Mouse (Mus musculus): ENCODE data around the gene Ssr3. TPM values are rescaled to one million over a fixed set of nuclear protein-coding genes. Genes with fewer than 3 reads are reported as not detected.

Gene Ssr3
- polyA plus RNA-seq, 1 experiment from 2014 or later: 193 TPM

DNA sequence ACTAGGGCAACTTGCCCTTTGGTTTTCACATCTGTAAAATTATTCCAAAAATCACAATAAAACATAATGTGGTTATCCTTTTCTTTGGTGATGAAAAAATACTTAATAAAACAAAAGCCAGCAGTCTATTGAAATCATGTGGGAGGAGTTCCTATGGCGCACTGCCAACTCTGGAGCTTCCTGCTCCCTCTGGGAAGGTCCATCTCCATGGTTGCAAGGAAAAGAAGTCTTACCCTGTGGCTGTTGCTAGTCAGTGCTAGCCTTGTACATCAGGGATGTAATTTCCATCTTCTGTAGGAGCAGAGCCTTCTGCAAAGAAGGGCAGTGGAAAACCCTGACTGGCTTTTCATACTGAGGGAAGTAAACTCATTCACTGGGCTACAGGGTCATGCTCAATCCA, 29.0 kb downstream of the Ssr3 start:
- ATAC-seq (ENCODE audit: low FRiP score): no peak
- WGBS: 46% methylated on average over 1 of the region's 1 CpGs
- no peak for DNase-seq (ENCODE audit: low spot score)
- no peaks in the 10 kb centered on the region for H3K9me3 ChIP-seq (ENCODE audit: control insufficient read depth, low read length)
- no peak overlapping the region for H3K4me2 ChIP-seq (replicated peaks)
- H3K4me3 ChIP-seq (replicated peaks; ENCODE audit: low read length): no peak overlapping the region
- no peaks in the 10 kb centered on the region for H3K36me3 ChIP-seq (replicated peaks; ENCODE audit: control insufficient read depth, insufficient read depth)
- H3K27me3 ChIP-seq (ENCODE audit: control insufficient read depth, insufficient read depth, low read length): no peaks in the 10 kb centered on the region
- H3K4me1 ChIP-seq (replicated peaks; ENCODE audit: control insufficient read depth, insufficient read depth, low read length): no peaks in the 10 kb centered on the region
- H3K9ac ChIP-seq: no peak overlapping the region
- no peak overlapping the region for H3K27ac ChIP-seq

DNA sequence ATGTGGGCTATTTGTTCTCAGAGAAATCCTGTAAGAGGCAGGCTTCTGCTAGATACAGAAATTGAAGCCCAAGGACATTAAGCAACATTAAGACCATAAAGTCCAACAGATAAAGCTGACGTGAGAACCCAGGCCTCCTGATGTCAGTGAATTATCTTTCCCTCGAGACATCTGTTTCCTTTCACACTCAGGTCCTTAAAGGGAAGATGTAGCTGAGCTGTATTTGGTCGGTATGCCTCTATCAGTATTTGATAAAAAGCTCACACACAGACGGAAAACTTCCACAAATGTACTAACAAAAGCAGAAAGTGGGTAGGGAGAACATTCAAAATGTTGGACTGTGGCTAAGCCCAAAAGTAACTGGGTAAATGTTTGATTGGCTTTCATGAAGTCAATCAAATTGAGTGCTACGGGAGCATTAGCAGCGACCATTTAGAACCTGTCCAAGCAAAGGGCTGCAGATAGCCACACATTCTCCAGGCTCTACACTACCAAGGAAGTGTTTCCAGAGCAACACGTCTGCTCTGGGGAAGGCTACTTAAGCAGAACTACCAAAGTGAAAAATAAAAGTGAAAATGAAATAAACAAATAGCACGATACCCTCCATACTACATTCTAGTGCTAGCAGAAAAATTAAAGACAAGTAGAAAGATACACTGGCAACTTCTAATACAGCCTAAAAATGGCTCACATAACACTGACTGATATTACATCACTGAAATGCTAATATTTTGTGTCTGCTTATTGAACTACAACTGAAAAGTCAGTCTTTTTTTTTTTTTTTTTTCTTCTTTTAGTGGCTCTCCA, 32.1 kb downstream of the Ssr3 start:
- H3K9ac ChIP-seq: no peak overlapping the region
- H3K27me3 ChIP-seq (ENCODE audit: control insufficient read depth, insufficient read depth, low read length): no peaks in the 10 kb centered on the region
- H3K9me3 ChIP-seq (ENCODE audit: control insufficient read depth, low read length): no peaks in the 10 kb centered on the region
- no peak overlapping the region for H3K27ac ChIP-seq
- 77% methylated on average over 8 of the region's 8 CpGs for WGBS
- ATAC-seq (ENCODE audit: low FRiP score): no peak
- H3K4me2 ChIP-seq (replicated peaks): no peak overlapping the region
- H3K4me3 ChIP-seq (replicated peaks; ENCODE audit: low read length): no peak overlapping the region
- H3K36me3 ChIP-seq (replicated peaks; ENCODE audit: control insufficient read depth, insufficient read depth): no peaks in the 10 kb centered on the region
- H3K4me1 ChIP-seq (replicated peaks; ENCODE audit: control insufficient read depth, insufficient read depth, low read length): no peaks in the 10 kb centered on the region
- DNase-seq (ENCODE audit: low spot score): no peak

DNA sequence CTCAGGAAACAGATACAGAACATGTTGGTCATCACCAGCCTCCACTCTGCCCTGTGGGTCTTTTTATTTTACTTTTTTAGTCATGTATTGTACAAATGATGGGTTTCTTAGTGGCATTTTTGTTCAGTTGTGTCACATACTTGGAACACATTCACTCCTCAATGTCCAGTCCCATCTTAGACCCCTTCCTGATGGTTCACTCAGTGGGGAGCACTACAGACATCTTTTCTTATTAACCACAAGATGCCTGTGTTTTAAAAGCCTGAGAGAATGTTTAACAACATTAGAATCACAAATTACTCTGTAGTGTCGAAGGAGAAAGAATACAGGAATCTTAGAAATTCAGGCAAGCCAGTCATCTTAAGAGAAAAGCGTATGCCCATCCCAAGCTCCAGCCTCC, 33.6 kb downstream of the Ssr3 start:
- Histone ChIP-seq H3K27me3 (ENCODE audit: control insufficient read depth, insufficient read depth, low read length) (no peaks in the 10 kb centered on the region), H3K4me1 (replicated peaks; ENCODE audit: control insufficient read depth, insufficient read depth, low read length) (no peaks in the 10 kb centered on the region), H3K36me3 (replicated peaks; ENCODE audit: control insufficient read depth, insufficient read depth) (no peaks in the 10 kb centered on the region), H3K4me2 (replicated peaks) (no peak overlapping the region), H3K9me3 (ENCODE audit: control insufficient read depth, low read length) (no peaks in the 10 kb centered on the region), H3K27ac (no peak overlapping the region), H3K9ac (no peak overlapping the region), H3K4me3 (replicated peaks; ENCODE audit: low read length) (no peak overlapping the region)
- DNase-seq (ENCODE audit: low spot score): no peak
- WGBS: 68% methylated on average over 2 of the region's 2 CpGs
- no peak for ATAC-seq (ENCODE audit: low FRiP score)

DNA sequence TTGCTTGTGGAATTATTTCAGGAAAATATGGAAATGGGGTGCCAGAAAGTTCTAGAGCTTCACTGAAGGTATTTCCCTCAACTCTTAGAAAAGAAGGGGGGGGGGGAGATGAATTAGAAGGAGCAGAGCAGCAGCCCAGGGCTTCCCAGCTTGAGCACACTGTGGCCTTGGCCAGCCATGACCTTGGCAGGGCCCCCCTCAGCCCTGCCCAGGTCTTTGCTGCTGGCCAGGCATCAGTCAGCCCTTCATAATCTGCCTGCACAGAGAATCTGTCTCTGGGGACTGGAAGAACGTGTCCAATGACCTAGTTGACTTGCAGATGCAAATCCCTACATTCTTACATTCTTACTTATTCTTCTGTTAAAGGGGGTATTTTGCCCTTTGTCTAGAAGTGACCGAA, 34.1 kb downstream of the Ssr3 start:
- no peak overlapping the region for H3K4me3 ChIP-seq (replicated peaks; ENCODE audit: low read length)
- H3K4me2 ChIP-seq (replicated peaks): no peak overlapping the region
- no peaks in the 10 kb centered on the region for H3K9me3 ChIP-seq (ENCODE audit: control insufficient read depth, low read length)
- DNase-seq (ENCODE audit: low spot score) (no peak), ATAC-seq (ENCODE audit: low FRiP score) (no peak)
- no peaks in the 10 kb centered on the region for H3K4me1 ChIP-seq (replicated peaks; ENCODE audit: control insufficient read depth, insufficient read depth, low read length)
- H3K27ac ChIP-seq: no peak overlapping the region
- no peaks in the 10 kb centered on the region for H3K27me3 ChIP-seq (ENCODE audit: control insufficient read depth, insufficient read depth, low read length)
- H3K36me3 ChIP-seq (replicated peaks; ENCODE audit: control insufficient read depth, insufficient read depth): no peaks in the 10 kb centered on the region
- H3K9ac ChIP-seq: no peak overlapping the region
- WGBS: 57% methylated on average over 2 of the region's 2 CpGs

DNA sequence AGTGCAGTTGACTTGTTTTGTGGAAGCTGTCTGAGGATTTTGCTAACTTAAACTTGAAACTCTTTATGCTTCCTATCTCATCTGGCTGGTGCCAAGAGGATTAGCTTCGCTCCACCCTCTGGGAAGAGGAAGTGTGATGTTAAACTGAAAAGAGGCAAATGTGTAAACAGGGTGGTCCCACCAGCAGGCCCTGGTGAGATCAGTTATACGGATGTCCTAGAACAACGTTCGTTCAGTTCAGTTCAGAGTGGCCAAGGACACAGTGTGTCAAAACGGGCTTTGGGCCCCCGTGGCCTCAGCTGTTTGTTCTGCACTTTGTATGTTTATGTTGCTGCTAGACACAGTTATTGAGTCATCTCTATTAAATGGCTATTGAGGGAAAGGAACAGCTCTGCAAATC, 36.9 kb downstream of the Ssr3 start:
- DNase-seq (ENCODE audit: low spot score) (no peak), ATAC-seq (ENCODE audit: low FRiP score) (no peak)
- H3K9ac ChIP-seq: no peak overlapping the region
- H3K4me2 ChIP-seq (replicated peaks): no peak overlapping the region
- 77% methylated on average over 6 of the region's 6 CpGs for WGBS
- H3K27ac ChIP-seq: no peak overlapping the region
- no peaks in the 10 kb centered on the region for H3K36me3 ChIP-seq (replicated peaks; ENCODE audit: control insufficient read depth, insufficient read depth)
- no peaks in the 10 kb centered on the region for H3K9me3 ChIP-seq (ENCODE audit: control insufficient read depth, low read length)
- H3K4me3 ChIP-seq (replicated peaks; ENCODE audit: low read length): no peak overlapping the region
- no peaks in the 10 kb centered on the region for H3K4me1 ChIP-seq (replicated peaks; ENCODE audit: control insufficient read depth, insufficient read depth, low read length)
- H3K27me3 ChIP-seq (ENCODE audit: control insufficient read depth, insufficient read depth, low read length): no peaks in the 10 kb centered on the region

DNA sequence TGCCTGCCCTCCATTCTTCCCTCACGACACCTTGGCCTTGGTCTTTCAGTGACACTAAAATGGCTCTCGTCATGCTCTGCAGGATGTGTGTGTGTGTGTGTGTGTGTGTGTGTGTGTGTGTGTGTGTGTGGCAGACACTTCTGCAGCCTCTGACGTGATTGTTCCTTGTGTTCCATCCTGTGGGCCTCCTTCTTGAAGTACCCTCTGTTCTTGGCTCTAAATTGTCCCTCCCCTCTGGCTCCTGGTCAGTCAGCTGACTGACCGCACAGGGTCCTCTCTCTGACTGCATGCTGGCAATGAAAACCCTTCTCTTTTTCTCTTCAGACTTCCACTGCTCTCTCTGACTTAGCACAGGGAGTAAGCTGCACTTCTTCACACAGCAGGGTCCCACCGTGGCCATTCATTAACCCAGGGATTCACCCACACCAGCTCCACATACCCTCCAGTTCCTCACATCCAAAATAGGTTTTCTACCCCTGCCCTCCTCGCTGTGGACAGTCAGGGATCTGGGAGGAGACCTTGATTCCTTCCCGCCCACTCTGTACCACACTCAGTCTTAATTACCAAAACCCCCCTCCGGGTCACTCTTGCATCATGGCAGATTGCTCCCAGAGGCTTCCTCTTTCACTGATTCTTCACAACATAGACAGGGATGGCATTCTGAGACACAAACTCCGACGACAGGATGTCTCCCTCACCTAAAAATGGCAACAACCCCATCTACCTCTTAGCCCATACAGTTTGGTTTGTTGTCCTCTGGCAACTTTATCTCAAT, 39.0 kb downstream of the Ssr3 start:
- 67% methylated on average over 10 of the region's 10 CpGs for WGBS
- no peak overlapping the region for H3K27ac ChIP-seq
- no peaks in the 10 kb centered on the region for H3K9me3 ChIP-seq (ENCODE audit: control insufficient read depth, low read length)
- DNase-seq (ENCODE audit: low spot score) (no peak), ATAC-seq (ENCODE audit: low FRiP score) (no peak)
- no peak overlapping the region for H3K4me2 ChIP-seq (replicated peaks)
- no peak overlapping the region for H3K4me3 ChIP-seq (replicated peaks; ENCODE audit: low read length)
- no peaks in the 10 kb centered on the region for H3K27me3 ChIP-seq (ENCODE audit: control insufficient read depth, insufficient read depth, low read length)
- no peaks in the 10 kb centered on the region for H3K36me3 ChIP-seq (replicated peaks; ENCODE audit: control insufficient read depth, insufficient read depth)
- H3K9ac ChIP-seq: no peak overlapping the region
- H3K4me1 ChIP-seq (replicated peaks; ENCODE audit: control insufficient read depth, insufficient read depth, low read length): no peaks in the 10 kb centered on the region

DNA sequence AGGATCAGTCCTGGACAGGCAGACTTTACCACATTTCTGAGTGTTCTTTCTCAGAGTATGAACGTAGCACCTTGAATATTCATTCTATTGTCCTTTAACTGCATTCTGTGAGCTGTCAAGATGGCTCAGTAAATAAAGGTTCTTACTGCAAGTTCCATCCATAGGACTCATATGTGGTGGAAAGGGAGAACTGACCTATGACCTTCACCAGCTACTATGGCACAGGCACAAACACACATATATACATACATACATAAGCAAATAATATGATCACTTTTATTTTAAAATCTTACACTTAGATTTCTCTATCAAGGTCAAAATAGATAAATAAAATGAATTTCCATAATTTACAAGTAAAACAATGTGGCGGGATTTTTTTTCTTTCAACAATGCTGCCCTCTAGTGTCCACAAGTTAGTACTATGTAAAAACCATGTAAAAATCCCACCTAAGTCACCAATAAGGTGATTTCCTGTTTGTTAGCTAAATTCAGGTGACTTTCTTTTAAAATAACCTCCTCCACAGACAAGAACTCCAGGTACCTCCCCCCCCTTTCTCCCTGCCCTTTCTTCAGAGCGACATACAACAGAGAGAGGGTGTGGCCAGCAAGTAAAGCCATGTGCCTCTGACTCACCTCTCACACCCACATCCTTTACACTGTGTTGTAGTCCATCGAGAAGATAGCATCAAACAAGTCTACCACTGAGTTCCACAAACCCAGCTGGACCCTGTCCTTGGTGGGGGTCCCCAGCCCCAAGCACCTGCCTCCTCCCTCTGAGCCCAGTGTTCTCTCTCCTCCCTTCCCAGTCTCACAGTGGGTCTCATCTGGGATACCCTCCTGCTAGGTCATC, 39.9 kb downstream of the Ssr3 start:
- Histone ChIP-seq H3K4me2 (replicated peaks) (no peak overlapping the region), H3K36me3 (replicated peaks; ENCODE audit: control insufficient read depth, insufficient read depth) (no peaks in the 10 kb centered on the region), H3K9me3 (ENCODE audit: control insufficient read depth, low read length) (no peaks in the 10 kb centered on the region), H3K27ac (no peak overlapping the region), H3K9ac (no peak overlapping the region), H3K27me3 (ENCODE audit: control insufficient read depth, insufficient read depth, low read length) (no peaks in the 10 kb centered on the region), H3K4me1 (replicated peaks; ENCODE audit: control insufficient read depth, insufficient read depth, low read length) (no peaks in the 10 kb centered on the region), H3K4me3 (replicated peaks; ENCODE audit: low read length) (no peak overlapping the region)
- peak; percentile 76 for DNase-seq (ENCODE audit: low spot score)
- peak; percentile 67; the same call in 1 of the 2 replicates for ATAC-seq (ENCODE audit: low FRiP score)
- 52% methylated on average over 4 of the region's 4 CpGs for WGBS

DNA sequence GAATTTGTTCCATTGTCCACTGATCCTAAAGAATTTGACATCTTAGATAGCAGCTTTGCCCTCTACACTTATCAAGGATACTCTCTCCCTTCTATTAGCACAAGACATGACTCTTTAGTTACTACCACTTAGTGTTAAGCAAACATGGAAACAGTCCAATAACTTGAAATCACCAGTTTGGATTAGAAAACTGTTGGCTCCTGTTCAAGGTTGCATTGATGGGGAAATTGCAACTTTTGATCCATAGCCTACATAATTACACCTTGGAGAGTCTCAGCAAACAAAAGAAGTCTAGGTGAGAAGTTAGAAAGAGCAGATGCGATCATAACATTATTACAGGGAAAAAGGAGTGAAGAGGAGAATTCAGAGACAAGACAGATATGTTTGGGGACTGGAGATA, 46.2 kb downstream of the Ssr3 start:
- Histone ChIP-seq H3K9ac (no peak overlapping the region), H3K4me3 (replicated peaks; ENCODE audit: low read length) (no peak overlapping the region), H3K4me2 (replicated peaks) (no peak overlapping the region), H3K4me1 (replicated peaks; ENCODE audit: control insufficient read depth, insufficient read depth, low read length) (no peaks in the 10 kb centered on the region), H3K9me3 (ENCODE audit: control insufficient read depth, low read length) (no peaks in the 10 kb centered on the region), H3K36me3 (replicated peaks; ENCODE audit: control insufficient read depth, insufficient read depth) (no peaks in the 10 kb centered on the region), H3K27me3 (ENCODE audit: control insufficient read depth, insufficient read depth, low read length) (no peaks in the 10 kb centered on the region), H3K27ac (no peak overlapping the region)
- 86% methylated on average over 1 of the region's 1 CpGs for WGBS
- DNase-seq (ENCODE audit: low spot score) (no peak), ATAC-seq (ENCODE audit: low FRiP score) (no peak)
